Comparison of ENCODE assay signal across 31 mouse cellular contexts in the genomic region with DNA sequence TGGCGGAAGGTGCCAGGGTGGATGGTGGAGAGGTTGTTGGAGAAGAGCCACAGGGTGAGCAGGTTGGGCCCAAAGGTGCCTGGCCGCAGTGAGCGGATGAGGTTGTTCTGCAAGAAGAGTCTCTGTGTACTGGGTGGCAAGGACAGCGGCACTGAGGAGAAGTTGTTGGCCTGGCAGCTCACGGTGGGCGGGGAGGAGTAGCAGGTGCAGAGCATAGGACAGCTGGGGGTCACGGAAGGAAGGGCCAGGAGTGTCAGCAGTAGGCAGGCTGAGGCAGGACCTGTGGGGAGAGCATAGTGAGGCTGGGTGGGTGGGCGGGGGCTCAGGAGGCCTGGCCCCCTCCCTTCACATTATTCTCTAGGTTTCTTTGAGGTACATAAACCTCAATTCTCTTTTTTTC. TPM values are rescaled to one million over a fixed set of nuclear protein-coding genes. Genes with fewer than 3 reads are reported as not detected.
"Had no signal": no experiment of that assay in that cellular context is flagged by ENCODE, and none has a peak within 500 bp of the region (broad histone marks: within the 10 kb centered on the region; RNA-seq: fewer than 3 reads in every experiment).

No protein-coding gene starts in this region.

- H3K27ac ChIP-seq: liver, embryonic 13.5 days; neural tube, embryonic 13.5 days; stomach, postnatal 0 days had no signal

- H3K36me3 ChIP-seq: liver, embryonic 13.5 days; neural tube, embryonic 13.5 days had no signal

- DNase-seq: kidney, adult 18-20 months; kidney, adult 9 months; kidney, postnatal 14 days; kidney, postnatal 4 days; layer of hippocampus, adult 9-11 months; layer of hippocampus, postnatal 36 days; liver, embryonic 13.5 days; lung, adult 2 months; lung, postnatal 14 days; lung, postnatal 4 days; midbrain, embryonic 14.5 days; right cerebral cortex, adult 18-20 months; right cerebral cortex, postnatal 14 days; right cerebral cortex, postnatal 4 days; spleen, adult 18-20 months; thymus, adult 2 months; thymus, postnatal 14 days had no signal

- H3K4me3 ChIP-seq: liver, embryonic 13.5 days; neural tube, embryonic 13.5 days had no signal

- H3K4me2 ChIP-seq: liver, embryonic 13.5 days; midbrain, embryonic 11.5 days; neural tube, embryonic 13.5 days had no signal

RNA-seq across cellular contexts. Expression of a gene that starts 5.9 kb away (rescaled TPM):
- total RNA-seq: liver, adult 2 months; megakaryocyte progenitor cell, adult 5-6 weeks; megakaryocyte-erythroid progenitor cell, adult 5-6 weeks had no signal
- polyA plus RNA-seq: inflammation-experienced regulatory T-cells, adult 6 months; liver, embryonic 13.5 days; liver, embryonic 16.5 days had no signal

RNA-seq across cellular contexts. Expression of a gene that starts 58.1 kb away (rescaled TPM):
- total RNA-seq: layer of hippocampus, adult 18-20 months; layer of hippocampus, postnatal 36 days; left cerebral cortex, adult 8-10 months; left cerebral cortex, postnatal 25 days; megakaryocyte progenitor cell, adult 5-6 weeks; megakaryocyte-erythroid progenitor cell, adult 5-6 weeks; midbrain, postnatal 0 days had no signal
- polyA plus RNA-seq: inflammation-experienced regulatory T-cells, adult 6 months; liver, adult 2 months; midbrain, embryonic 11.5 days; midbrain, embryonic 14.5 days; midbrain, postnatal 0 days; neural tube, embryonic 13.5 days; stomach, embryonic 14.5 days; stomach, postnatal 0 days; urinary bladder, adult 2 months had no signal
